Mouse (Mus musculus) intestine, embryonic 15.5 days (tissue): ENCODE measurements around the gene Sbk3. TPM values are rescaled to one million over a fixed set of nuclear protein-coding genes. Genes with fewer than 3 reads are reported as not detected.

ENCODE experiments used
- ATAC-seq: fragments of 200-750 bp; cut with Nextera tagmentation; 2 replicates; pipeline ENCODE4 v1.8.0; 2017; ENCODE audit warnings: moderate TSS enrichment, moderate library complexity
- H3K27ac ChIP-seq: fragments of 300-500 bp; sonication (generic); 2 replicates; pipeline ENCODE4 v1.5.1; 2015; ENCODE audit warnings: mild to moderate bottlenecking, inconsistent platforms
- H3K27me3 ChIP-seq: fragments of 300-500 bp; sonication (generic); replicated peaks from 2 replicates; pipeline ENCODE4 v1.6.1; 2015; ENCODE audit warnings: inconsistent platforms
- H3K36me3 ChIP-seq: fragments of 300-500 bp; sonication (generic); 2 replicates; pipeline ENCODE4 v1.6.1; 2015; ENCODE audit warnings: inconsistent platforms
- H3K4me1 ChIP-seq: fragments of 300-500 bp; sonication (generic); replicated peaks from 2 replicates; pipeline ENCODE4 v1.6.1; 2015; ENCODE audit warnings: inconsistent platforms
- H3K4me2 ChIP-seq: fragments of 300-500 bp; sonication (generic); replicated peaks from 2 replicates; pipeline ENCODE4 v1.6.1; 2015; ENCODE audit warnings: mild to moderate bottlenecking, inconsistent platforms
- H3K4me3 ChIP-seq: fragments of 300-500 bp; sonication (generic); replicated peaks from 2 replicates; pipeline ENCODE4 v1.5.1; 2015; ENCODE audit warnings: inconsistent platforms
- H3K9ac ChIP-seq: fragments of 300-500 bp; sonication (generic); 2 replicates; pipeline ENCODE4 v1.6.1; 2015; ENCODE audit warnings: inconsistent platforms
- H3K9me3 ChIP-seq: fragments of 300-500 bp; sonication (generic); 2 replicates; pipeline ENCODE4 v1.6.1; 2016; ENCODE audit warnings: inconsistent platforms
- WGBS: fragments of 180-500 bp; shearing (Covaris S2); methylation state at CpG from one replicate; pipeline ENCODE4 v1.1.7; 2015; 5-methylcytosine and 5-hydroxymethylcytosine counted together
- polyA plus RNA-seq: library from polyadenylated mRNA; unstranded; fragments of >200 nt; fragmentation: Nextera tagmentation; extraction: Ambion mirVana; gene quantifications from 2 replicates; pipeline ENCODE4 v1.2.1, GENCODE M21; 2015

The Sbk3 gene
- polyA plus RNA-seq, 1 experiment from 2014 or later = not detected

- H3K9me3 ChIP-seq = no peaks in the 10 kb centered on the region
- no peaks in the 10 kb centered on the region for H3K27me3 ChIP-seq
- WGBS = 17% methylated on average over 15 of the region's 15 CpGs
- peak; percentile 90 for ATAC-seq
- peak overlapping the region; percentile 20 for H3K4me3 ChIP-seq
- no peaks in the 10 kb centered on the region for H3K4me1 ChIP-seq
- H3K27ac ChIP-seq = no peak overlapping the region
- H3K36me3 ChIP-seq = no peaks in the 10 kb centered on the region
- no peak overlapping the region for H3K9ac ChIP-seq
- H3K4me2 ChIP-seq = peak overlapping the region; percentile 56
Observed at GRCm38 (mm10) chr7:4943223-4943815, 27.6 kb downstream of the Sbk3 start.

- no peaks in the 10 kb centered on the region for H3K4me1 ChIP-seq
- H3K27ac ChIP-seq = no peak overlapping the region
- ATAC-seq = no peak
- no peaks in the 10 kb centered on the region for H3K27me3 ChIP-seq
- no peaks in the 10 kb centered on the region for H3K9me3 ChIP-seq
- H3K4me3 ChIP-seq = no peak overlapping the region
- no peaks in the 10 kb centered on the region for H3K36me3 ChIP-seq
- no peak overlapping the region for H3K4me2 ChIP-seq
- H3K9ac ChIP-seq = no peak overlapping the region
- WGBS = 55% methylated on average over 5 of the region's 5 CpGs
Observed at GRCm38 (mm10) chr7:4942673-4943072, 28.3 kb downstream of the Sbk3 start.

- Histone ChIP-seq H3K36me3 (no peaks in the 10 kb centered on the region), H3K9me3 (no peaks in the 10 kb centered on the region), H3K4me2 (no peak overlapping the region), H3K4me3 (no peak overlapping the region), H3K27me3 (no peaks in the 10 kb centered on the region), H3K4me1 (no peaks in the 10 kb centered on the region), H3K9ac (no peak overlapping the region), H3K27ac (no peak overlapping the region)
- peak; percentile 77 for ATAC-seq
- WGBS = 20% methylated on average over 9 of the region's 9 CpGs
Observed at GRCm38 (mm10) chr7:4940068-4940479, 30.9 kb downstream of the Sbk3 start.

DNA sequence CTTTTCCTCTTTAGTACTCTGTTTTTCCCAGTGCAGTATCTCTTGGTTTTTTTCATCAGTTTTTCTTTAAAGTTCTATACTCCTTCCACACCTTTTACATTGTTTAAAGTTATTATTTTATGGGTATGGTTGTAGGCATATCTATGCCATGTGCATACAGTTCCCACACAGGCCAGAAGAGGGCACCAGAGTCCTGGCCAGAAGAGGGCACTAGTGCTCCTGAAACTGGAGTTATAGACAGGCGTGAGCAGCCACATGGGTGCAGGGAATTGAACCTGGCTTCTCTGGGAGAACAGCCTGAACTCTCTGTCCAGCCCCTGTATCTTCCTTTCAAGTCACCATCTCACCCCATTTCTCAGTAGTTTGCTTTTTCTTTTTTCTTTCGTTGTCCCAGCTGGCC is 32.5 kb downstream of the Sbk3 start:
- WGBS = 37% methylated on average over 2 of the region's 2 CpGs
- Histone ChIP-seq H3K9ac (no peak overlapping the region), H3K9me3 (0 out of 2 replicates have a peak, but pooled peaks cover 3% of the 10 kb centered on the region), H3K4me3 (no peak overlapping the region), H3K4me2 (no peak overlapping the region), H3K27me3 (no peaks in the 10 kb centered on the region), H3K27ac (no peak overlapping the region), H3K4me1 (no peaks in the 10 kb centered on the region), H3K36me3 (no peaks in the 10 kb centered on the region)
- no peak for ATAC-seq

- Histone ChIP-seq H3K27ac (no peak overlapping the region), H3K4me2 (no peak overlapping the region), H3K4me1 (no peaks in the 10 kb centered on the region), H3K9me3 (0 out of 2 replicates have a peak, but pooled peaks cover 3% of the 10 kb centered on the region), H3K4me3 (no peak overlapping the region), H3K36me3 (no peaks in the 10 kb centered on the region), H3K9ac (no peak overlapping the region), H3K27me3 (no peaks in the 10 kb centered on the region)
- no peak for ATAC-seq
- 76% methylated on average over 11 of the region's 11 CpGs for WGBS
Observed at GRCm38 (mm10) chr7:4937392-4937791, 33.6 kb downstream of the Sbk3 start.

DNA sequence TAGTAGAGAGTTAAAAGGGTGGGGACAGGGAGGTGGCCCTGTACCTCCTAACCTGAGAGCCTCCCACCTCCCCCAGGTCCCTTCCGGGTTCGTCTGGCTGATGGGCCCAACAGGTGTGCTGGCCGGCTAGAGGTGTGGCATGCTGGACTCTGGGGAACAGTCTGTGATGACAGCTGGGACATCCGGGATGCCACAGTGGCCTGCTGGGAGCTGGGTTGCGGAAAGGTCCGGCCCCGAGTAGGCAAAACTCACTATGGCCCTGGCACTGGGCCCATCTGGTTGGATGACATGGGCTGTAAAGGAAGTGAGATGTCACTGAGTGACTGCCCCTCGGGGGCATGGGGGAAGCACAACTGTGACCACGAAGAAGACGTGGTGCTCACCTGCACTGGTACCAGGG is 34.1 kb downstream of the Sbk3 start:
- Histone ChIP-seq H3K9ac (no peak overlapping the region; the same call in 1 of the 2 replicates), H3K36me3 (no peaks in the 10 kb centered on the region), H3K9me3 (0 out of 2 replicates have a peak, but pooled peaks cover 3% of the 10 kb centered on the region), H3K4me1 (no peaks in the 10 kb centered on the region), H3K27ac (no peak overlapping the region), H3K4me2 (no peak overlapping the region), H3K27me3 (no peaks in the 10 kb centered on the region), H3K4me3 (no peak overlapping the region)
- no peak for ATAC-seq
- WGBS = 78% methylated on average over 10 of the region's 10 CpGs

- no peak for ATAC-seq
- 76% methylated on average over 4 of the region's 4 CpGs for WGBS
Observed at GRCm38 (mm10) chr7:4934160-4934914, 36.6 kb downstream of the Sbk3 start.

GRCm38 (mm10) chr7:4933103-4933502 is 37.9 kb downstream of the Sbk3 start:
- 77% methylated on average over 12 of the region's 12 CpGs for WGBS
- Histone ChIP-seq H3K9me3 (0 out of 2 replicates have a peak, but pooled peaks cover 3% of the 10 kb centered on the region), H3K4me2 (no peak overlapping the region), H3K4me1 (no peaks in the 10 kb centered on the region), H3K9ac (no peak overlapping the region), H3K36me3 (no peaks in the 10 kb centered on the region), H3K27ac (no peak overlapping the region), H3K4me3 (no peak overlapping the region), H3K27me3 (no peaks in the 10 kb centered on the region)
- ATAC-seq = no peak

More at GRCm38 (mm10) chr7:4934160-4934914, 36.6 kb downstream of the Sbk3 start:
- H3K36me3 ChIP-seq = no peaks in the 10 kb centered on the region
- 0 out of 2 replicates have a peak, but pooled peaks cover 3% of the 10 kb centered on the region for H3K9me3 ChIP-seq
- H3K4me3 ChIP-seq = no peak overlapping the region
- no peak overlapping the region for H3K9ac ChIP-seq
- H3K27ac ChIP-seq = no peak overlapping the region
- no peaks in the 10 kb centered on the region for H3K27me3 ChIP-seq
- H3K4me2 ChIP-seq = no peak overlapping the region
- H3K4me1 ChIP-seq = no peaks in the 10 kb centered on the region

GRCm38 (mm10) chr7:4928323-4928722 is 42.6 kb downstream of the Sbk3 start:
- no peak overlapping the region for H3K4me2 ChIP-seq
- no peak overlapping the region for H3K4me3 ChIP-seq
- H3K9ac ChIP-seq = no peak overlapping the region
- H3K27ac ChIP-seq = no peak overlapping the region
- no peaks in the 10 kb centered on the region for H3K27me3 ChIP-seq
- H3K4me1 ChIP-seq = peaks cover 31% of the 10 kb centered on the region
- WGBS = 61% methylated on average over 17 of the region's 17 CpGs
- no peak for ATAC-seq
- H3K36me3 ChIP-seq = no peaks in the 10 kb centered on the region
- H3K9me3 ChIP-seq = no peaks in the 10 kb centered on the region

DNA sequence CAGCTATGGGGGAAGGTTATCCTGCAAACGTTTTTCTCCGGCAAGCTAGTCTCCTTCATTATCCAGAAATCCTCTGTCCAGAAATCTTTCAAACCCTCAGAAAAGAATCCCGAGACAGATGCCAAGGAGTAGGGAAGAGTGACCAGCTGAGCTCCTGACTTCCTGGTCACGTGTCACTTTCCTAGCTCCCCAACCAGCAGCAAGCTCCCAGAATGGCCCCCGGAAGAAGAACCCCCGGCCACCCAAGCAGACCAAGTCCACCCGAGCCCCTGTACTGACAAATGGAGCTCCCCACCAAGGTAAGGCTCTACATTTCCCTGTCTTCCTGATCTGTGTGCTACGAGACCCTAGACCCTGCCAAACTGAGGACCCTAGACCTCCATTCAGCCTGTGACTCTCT is 43.3 kb downstream of the Sbk3 start:
- Histone ChIP-seq H3K9ac (no peak overlapping the region; the same call in 1 of the 2 replicates), H3K36me3 (no peaks in the 10 kb centered on the region), H3K4me2 (peak overlapping the region; percentile 4; the same call in 1 of the 2 replicates), H3K4me1 (peaks cover 38% of the 10 kb centered on the region), H3K27me3 (no peaks in the 10 kb centered on the region), H3K27ac (no peak overlapping the region), H3K9me3 (no peaks in the 10 kb centered on the region), H3K4me3 (no peak overlapping the region)
- no peak for ATAC-seq
- 54% methylated on average over 8 of the region's 8 CpGs for WGBS

GRCm38 (mm10) chr7:4926849-4927248 is 44.1 kb downstream of the Sbk3 start:
- no peak overlapping the region for H3K27ac ChIP-seq
- H3K27me3 ChIP-seq = no peaks in the 10 kb centered on the region
- no peaks in the 10 kb centered on the region for H3K9me3 ChIP-seq
- H3K9ac ChIP-seq = no peak overlapping the region
- no peaks in the 10 kb centered on the region for H3K36me3 ChIP-seq
- ATAC-seq = no peak
- H3K4me1 ChIP-seq = peaks cover 42% of the 10 kb centered on the region
- H3K4me3 ChIP-seq = no peak overlapping the region
- no peak overlapping the region for H3K4me2 ChIP-seq
- 69% methylated on average over 16 of the region's 16 CpGs for WGBS

- WGBS = 17% methylated on average over 6 of the region's 6 CpGs
- H3K9ac ChIP-seq = peak within 1 kb of the TSS; percentile 20; the same call in 1 of the 2 replicates
- H3K4me3 ChIP-seq = no peak within 1 kb of the TSS
- peaks cover 46% of the 10 kb centered on the region for H3K4me1 ChIP-seq
- peak within 1 kb of the TSS; percentile 67 for H3K4me2 ChIP-seq
- H3K9me3 ChIP-seq = no peaks in the 10 kb centered on the region
- peaks cover 6% of the 10 kb centered on the region; the same call in 1 of the 2 replicates for H3K36me3 ChIP-seq
- no peaks in the 10 kb centered on the region for H3K27me3 ChIP-seq
- peak; percentile 52 for ATAC-seq
- peak within 1 kb of the TSS; percentile 94 for H3K27ac ChIP-seq
Observed at GRCm38 (mm10) chr7:4925441-4926381, 45.3 kb downstream of the Sbk3 start, which contains the start of gene Ssc5d. Ssc5d (plus strand) TSS chr7:4925785.
